Mouse (Mus musculus) spleen, embryonic (tissue): Measurements from ENCODE around the gene Plagl2.

Experiments used
- CTCF ChIA-PET: fragments of 350-600 bp; sonication (Branson Sonifier 250); formaldehyde crosslinking; loops from one replicate; lab custom pipeline; 2022; lab: Charles Lee

Plagl2 gene

DNA sequence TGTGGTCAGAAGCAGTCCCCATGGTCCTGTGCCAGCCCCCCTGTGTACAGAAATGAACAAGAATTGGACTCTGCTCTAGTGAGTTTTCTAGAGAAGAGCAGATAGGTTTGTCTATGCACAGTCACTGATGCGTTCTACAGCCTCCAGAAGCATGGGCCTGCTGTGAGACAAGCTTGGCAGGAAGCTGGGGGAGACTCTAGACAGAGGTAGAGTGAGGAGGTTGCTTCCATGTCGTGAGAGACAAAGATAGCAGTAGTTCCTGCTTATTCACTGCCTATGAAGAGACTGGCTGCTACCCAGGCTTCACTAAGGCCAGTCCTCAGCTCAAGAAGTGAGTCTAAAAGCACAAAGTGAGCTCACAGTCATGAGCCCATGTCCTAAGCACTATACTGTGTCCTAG lies 50.0 kb downstream of the Plagl2 start:
- CTCF ChIA-PET: no interaction called here

DNA sequence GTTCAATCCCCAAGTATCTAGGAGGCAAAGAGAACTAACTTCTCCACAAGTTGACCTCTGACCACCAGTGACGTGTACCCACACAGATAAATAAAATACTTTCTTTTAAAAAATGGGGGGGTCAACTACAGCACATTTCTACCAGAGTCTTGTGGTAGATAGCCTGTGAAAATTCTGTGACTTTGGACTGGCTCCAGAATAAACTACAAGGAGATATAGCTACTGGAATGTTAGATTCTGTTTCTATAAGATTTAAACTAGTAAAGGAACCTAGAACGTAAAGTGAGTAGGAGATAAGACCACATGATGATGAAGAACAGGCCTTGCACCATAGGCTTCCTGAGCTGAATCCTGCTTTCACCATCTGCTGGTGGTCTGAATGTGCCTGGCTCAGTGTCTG lies 53.4 kb downstream of the Plagl2 start:
- CTCF ChIA-PET: no interaction called here

DNA sequence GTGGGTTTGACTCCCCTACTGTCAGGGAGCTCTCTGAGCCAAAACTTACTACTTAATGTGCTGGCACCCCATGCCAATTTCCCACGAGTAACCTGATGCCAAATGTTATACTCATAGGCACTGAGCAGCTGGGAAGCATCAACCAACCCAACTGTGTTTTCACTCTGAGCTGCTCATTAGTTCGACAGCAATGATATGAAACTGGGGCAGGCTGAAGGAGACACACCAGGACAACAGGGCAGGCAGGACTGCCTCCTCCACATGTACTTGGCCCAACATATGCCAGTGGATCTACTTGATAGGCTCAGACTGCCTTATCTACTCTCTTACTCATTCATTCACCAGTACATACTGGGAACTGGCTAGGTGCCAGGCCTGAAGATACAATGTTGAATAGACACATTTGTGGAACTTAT lies 55.0 kb downstream of the Plagl2 start:
- CTCF ChIA-PET: no interaction called here

DNA sequence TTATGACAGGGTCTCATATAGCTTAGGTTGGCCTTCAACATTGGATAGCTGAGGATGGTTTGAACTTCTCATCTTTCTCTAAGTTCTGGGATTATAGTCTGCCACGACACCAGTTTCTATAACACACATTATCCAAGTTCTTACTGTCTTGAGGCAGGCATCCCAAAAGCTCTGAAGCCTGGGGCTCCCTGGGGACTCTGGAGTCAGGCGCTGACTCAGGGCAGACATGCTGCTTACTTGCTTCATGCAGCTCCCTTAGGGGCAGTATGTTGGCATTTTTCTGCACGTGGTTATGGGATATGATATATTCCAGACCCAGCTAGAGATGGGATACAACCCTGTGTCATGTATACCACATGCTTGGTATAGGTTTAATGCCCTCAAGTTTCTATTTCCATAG lies 61.3 kb downstream of the Plagl2 start:
- CTCF ChIA-PET: no interaction called here

DNA sequence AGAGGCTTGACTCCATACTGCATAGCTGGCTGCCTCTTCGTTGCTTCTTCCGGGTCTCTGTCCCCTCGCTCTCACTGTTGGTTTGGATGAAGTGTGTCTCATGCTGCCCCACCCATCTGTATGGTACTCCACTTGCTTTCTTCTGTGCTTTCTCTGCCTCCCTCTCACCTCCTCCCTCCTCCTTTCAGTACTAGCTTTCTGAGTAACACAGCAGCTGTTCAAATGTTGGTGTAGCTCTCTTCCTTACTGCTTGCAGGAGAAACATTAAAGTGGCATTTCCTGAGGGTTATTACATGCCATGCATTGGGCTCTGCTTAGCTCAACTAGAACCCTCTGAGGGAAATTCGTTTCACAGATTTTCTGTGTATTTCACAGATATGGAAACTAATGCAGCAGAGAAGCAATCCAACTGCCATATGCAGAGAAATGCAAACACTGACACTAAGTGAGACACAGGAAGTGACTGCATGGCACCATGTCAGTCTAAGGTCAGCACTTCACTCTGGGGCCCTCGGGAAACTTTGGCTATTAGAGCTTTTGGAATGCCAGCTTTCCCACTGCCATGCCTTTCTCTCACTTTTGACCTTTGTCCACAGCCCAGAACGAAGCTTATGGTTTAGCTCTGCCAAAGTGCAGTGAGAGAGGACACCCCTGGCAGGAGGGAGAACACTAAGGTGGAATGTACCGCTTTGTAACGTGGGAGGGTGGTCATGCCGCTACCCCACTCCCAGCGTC lies 61.9 kb downstream of the Plagl2 start:
- CTCF ChIA-PET: no interaction called here
